Mouse (Mus musculus) liver, embryonic 12.5 days (tissue): ENCODE data around the gene Ccdc141. TPM values are rescaled to one million over a fixed set of nuclear protein-coding genes. Genes with fewer than 3 reads are reported as not detected.

ENCODE experiments used
- ATAC-seq: fragments of 200-750 bp; cut with Nextera tagmentation; 2 replicates; pipeline ENCODE4 v1.8.0; 2017; ENCODE audit warnings: moderate number of reproducible peaks, mild to moderate bottlenecking, moderate library complexity
- H3K27ac ChIP-seq: fragments of 300-500 bp; sonication (generic); 2 replicates; pipeline ENCODE4 v1.5.1; 2016; ENCODE audit warnings: mild to moderate bottlenecking
- H3K27me3 ChIP-seq: fragments of 300-500 bp; sonication (generic); replicated peaks from 2 replicates; pipeline ENCODE4 v1.6.1; 2016; ENCODE audit warnings: mild to moderate bottlenecking, moderate library complexity
- H3K36me3 ChIP-seq: fragments of 300-500 bp; sonication (generic); 2 replicates; pipeline ENCODE4 v1.6.1; 2016; ENCODE audit warnings: mild to moderate bottlenecking, moderate library complexity
- H3K4me1 ChIP-seq: fragments of 300-500 bp; sonication (generic); 2 replicates; pipeline ENCODE4 v1.6.1; 2016
- H3K4me2 ChIP-seq: fragments of 300-500 bp; sonication (generic); 2 replicates; pipeline ENCODE4 v1.6.1; 2016; ENCODE audit warnings: mild to moderate bottlenecking, moderate library complexity
- H3K4me3 ChIP-seq: fragments of 300-500 bp; sonication (generic); 2 replicates; pipeline ENCODE4 v1.5.1; 2016; ENCODE audit warnings: mild to moderate bottlenecking, moderate library complexity
- H3K9ac ChIP-seq: fragments of 300-500 bp; sonication (generic); 2 replicates; pipeline ENCODE4 v1.6.1; 2016; ENCODE audit warnings: mild to moderate bottlenecking, moderate library complexity
- H3K9me3 ChIP-seq: fragments of 300-500 bp; sonication (generic); replicated peaks from 2 replicates; pipeline ENCODE4 v1.6.1; 2016; ENCODE audit warnings: mild to moderate bottlenecking, moderate library complexity
- WGBS: fragments of 180-500 bp; shearing (Covaris S2); methylation state at CpG from one replicate; pipeline ENCODE4 v1.1.7; 2016; ENCODE audit not compliant: insufficient replicate concordance; 5-methylcytosine and 5-hydroxymethylcytosine counted together
- polyA plus RNA-seq: library from polyadenylated mRNA; unstranded; fragments of >200 nt; fragmentation: Nextera tagmentation; extraction: Ambion mirVana; gene quantifications from 2 replicates; pipeline ENCODE4 v1.2.1, GENCODE M21; 2016

Ccdc141 gene
- polyA plus RNA-seq = 1.9 and 2.9 TPM in 2 replicates

DNA sequence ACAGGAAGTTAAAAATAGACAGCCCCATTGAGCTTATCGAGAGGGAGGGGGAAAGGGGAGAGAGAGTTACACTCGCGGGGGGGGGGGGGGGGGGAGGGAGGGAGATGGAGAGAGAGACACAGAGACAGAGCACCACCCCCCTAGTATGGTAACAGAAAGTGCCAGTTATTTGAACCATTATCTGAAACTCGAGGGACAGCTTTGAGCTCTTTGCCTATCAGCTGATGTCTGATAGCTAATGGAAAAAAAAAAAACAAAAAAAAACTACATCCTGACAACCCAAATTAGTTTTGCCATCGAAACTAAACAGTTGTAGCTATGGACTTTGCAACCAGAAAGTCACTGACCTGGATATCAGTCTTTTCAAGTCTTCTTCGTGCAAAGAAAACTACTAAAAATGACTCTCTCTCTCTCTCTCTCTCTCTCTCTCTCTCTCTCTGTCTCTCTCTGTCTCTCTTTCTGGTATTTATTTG lies at the start of gene Ccdc141:
Gene Ccdc141, minus strand, starts transcription at position 4 of the 473 bp plus-strand sequence.
- no peak; the same call in 1 of the 2 replicates for ATAC-seq
- Histone ChIP-seq H3K27ac (no peak within 1 kb of the TSS), H3K36me3 (no peaks in the 10 kb centered on the region), H3K4me1 (peaks cover 33% of the 10 kb centered on the region), H3K9me3 (no peaks in the 10 kb centered on the region), H3K9ac (peak within 1 kb of the TSS; percentile 61), H3K27me3 (peaks cover 9% of the 10 kb centered on the region; the same call in 1 of the 2 replicates), H3K4me3 (peak within 1 kb of the TSS; percentile 59), H3K4me2 (peak within 1 kb of the TSS; percentile 83)
- 8% methylated on average over 4 of the region's 6 CpGs for WGBS

DNA sequence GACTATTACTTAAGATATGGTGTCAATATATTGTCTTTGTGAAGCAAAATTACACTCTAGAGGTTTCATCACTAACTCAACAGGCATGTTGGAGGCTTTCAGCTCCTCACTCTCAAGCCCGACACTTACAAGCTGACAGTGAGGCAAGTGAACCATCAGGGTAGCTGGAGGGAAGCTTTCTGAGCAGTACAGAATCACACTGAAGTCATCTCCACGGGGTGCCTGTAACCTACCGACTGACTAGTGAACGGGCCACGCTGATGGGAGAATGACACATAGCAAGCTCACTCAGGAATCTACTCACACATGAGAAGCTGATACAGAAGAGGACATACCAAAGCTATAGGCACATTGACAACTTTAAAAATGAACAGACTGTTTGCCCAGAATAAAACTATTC lies 42.4 kb upstream of the Ccdc141 start:
- H3K9ac ChIP-seq = no peak overlapping the region
- H3K9me3 ChIP-seq = no peaks in the 10 kb centered on the region
- no peak for ATAC-seq
- no peaks in the 10 kb centered on the region for H3K4me1 ChIP-seq
- no peak overlapping the region for H3K27ac ChIP-seq
- no peak overlapping the region for H3K4me3 ChIP-seq
- no peaks in the 10 kb centered on the region for H3K27me3 ChIP-seq
- H3K4me2 ChIP-seq = no peak overlapping the region
- no peaks in the 10 kb centered on the region for H3K36me3 ChIP-seq
- 67% methylated on average over 5 of the region's 5 CpGs for WGBS

GRCm38 (mm10) chr2:77206951-77207350 lies 36.5 kb upstream of the Ccdc141 start:
- H3K9ac ChIP-seq = no peak overlapping the region
- ATAC-seq = no peak
- no peak overlapping the region for H3K4me2 ChIP-seq
- H3K27me3 ChIP-seq = no peaks in the 10 kb centered on the region
- no peaks in the 10 kb centered on the region for H3K36me3 ChIP-seq
- H3K27ac ChIP-seq = no peak overlapping the region
- no peak overlapping the region for H3K4me3 ChIP-seq
- 76% methylated on average over 3 of the region's 3 CpGs for WGBS
- H3K4me1 ChIP-seq = no peaks in the 10 kb centered on the region
- no peaks in the 10 kb centered on the region for H3K9me3 ChIP-seq

DNA sequence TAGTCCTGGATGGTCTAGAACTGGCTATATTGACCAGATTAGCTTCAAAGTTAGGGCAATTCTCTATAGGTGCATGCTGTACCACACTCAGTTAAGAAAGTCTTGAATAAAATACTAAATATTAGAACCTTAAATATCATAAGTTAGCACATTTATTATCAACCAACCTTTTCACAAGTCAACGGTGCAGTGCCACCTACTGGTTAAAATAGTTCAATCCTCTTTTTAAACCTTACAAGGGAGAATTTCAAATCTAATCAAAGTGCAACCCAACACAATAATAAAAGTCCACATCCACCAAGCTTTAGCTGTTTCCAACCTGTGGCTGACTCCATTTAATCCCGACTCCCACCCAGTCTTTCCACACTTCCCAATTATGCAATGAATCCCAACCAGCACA lies 33.5 kb upstream of the Ccdc141 start:
- ATAC-seq = no peak
- WGBS = 34% methylated on average over 2 of the region's 2 CpGs
- H3K4me2 ChIP-seq = no peak overlapping the region
- H3K36me3 ChIP-seq = no peaks in the 10 kb centered on the region
- H3K4me1 ChIP-seq = peaks cover 13% of the 10 kb centered on the region
- H3K9me3 ChIP-seq = no peaks in the 10 kb centered on the region
- H3K27me3 ChIP-seq = no peaks in the 10 kb centered on the region
- H3K27ac ChIP-seq = no peak overlapping the region
- H3K4me3 ChIP-seq = no peak overlapping the region
- no peak overlapping the region for H3K9ac ChIP-seq

GRCm38 (mm10) chr2:77201900-77202299 lies 31.5 kb upstream of the Ccdc141 start:
- Histone ChIP-seq H3K4me1 (peaks cover 13% of the 10 kb centered on the region), H3K27me3 (no peaks in the 10 kb centered on the region), H3K4me2 (no peak overlapping the region), H3K27ac (no peak overlapping the region), H3K4me3 (no peak overlapping the region), H3K9ac (no peak overlapping the region), H3K36me3 (no peaks in the 10 kb centered on the region), H3K9me3 (no peaks in the 10 kb centered on the region)
- no peak for ATAC-seq
- 88% methylated on average over 1 of the region's 1 CpGs for WGBS

DNA sequence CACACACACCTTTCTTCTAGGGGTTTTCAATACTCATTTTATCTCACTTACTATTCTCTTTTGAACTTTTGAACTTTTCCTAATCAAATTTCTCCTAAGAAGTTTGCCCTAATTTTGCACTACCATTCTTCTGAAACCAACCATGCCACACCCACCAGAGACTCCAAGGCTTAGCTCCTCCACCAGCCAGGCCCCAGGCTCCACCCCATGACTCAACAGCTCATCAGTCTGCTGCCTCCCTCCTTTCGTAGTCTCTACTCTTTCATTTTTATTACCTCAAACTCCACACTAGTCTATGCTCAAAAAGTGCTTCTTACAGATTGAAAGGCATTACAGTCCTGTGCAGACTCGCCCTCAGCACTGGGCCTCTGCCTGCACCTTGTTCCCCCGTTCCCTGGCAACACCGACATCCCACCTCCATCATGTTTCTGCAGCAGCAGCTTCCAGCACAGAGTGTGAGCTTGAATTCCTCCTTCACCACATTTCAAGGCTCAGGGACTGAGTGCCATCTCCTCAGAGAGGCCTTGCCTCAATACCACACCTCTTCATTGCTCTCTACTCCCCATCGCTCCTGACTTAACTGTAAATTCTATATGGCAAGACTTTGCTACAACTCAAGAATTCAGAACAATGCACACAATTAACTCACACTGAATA lies 30.6 kb upstream of the Ccdc141 start:
- H3K4me3 ChIP-seq = peak overlapping the region; percentile 8; the same call in 1 of the 2 replicates
- no peak overlapping the region for H3K9ac ChIP-seq
- H3K27me3 ChIP-seq = no peaks in the 10 kb centered on the region
- H3K27ac ChIP-seq = peak overlapping the region; percentile 46; the same call in 1 of the 2 replicates
- no peaks in the 10 kb centered on the region for H3K36me3 ChIP-seq
- WGBS = 71% methylated on average over 5 of the region's 5 CpGs
- peak overlapping the region; percentile 32 for H3K4me2 ChIP-seq
- peak; percentile 91 for ATAC-seq
- H3K4me1 ChIP-seq = peaks cover 13% of the 10 kb centered on the region
- no peaks in the 10 kb centered on the region for H3K9me3 ChIP-seq

GRCm38 (mm10) chr2:77200379-77200778 lies 29.9 kb upstream of the Ccdc141 start:
- Histone ChIP-seq H3K27ac (no peak overlapping the region), H3K27me3 (no peaks in the 10 kb centered on the region), H3K4me2 (no peak overlapping the region), H3K9me3 (no peaks in the 10 kb centered on the region), H3K4me1 (peaks cover 13% of the 10 kb centered on the region), H3K4me3 (no peak overlapping the region), H3K36me3 (no peaks in the 10 kb centered on the region), H3K9ac (no peak overlapping the region)
- no peak for ATAC-seq
- 76% methylated on average over 4 of the region's 4 CpGs for WGBS

DNA sequence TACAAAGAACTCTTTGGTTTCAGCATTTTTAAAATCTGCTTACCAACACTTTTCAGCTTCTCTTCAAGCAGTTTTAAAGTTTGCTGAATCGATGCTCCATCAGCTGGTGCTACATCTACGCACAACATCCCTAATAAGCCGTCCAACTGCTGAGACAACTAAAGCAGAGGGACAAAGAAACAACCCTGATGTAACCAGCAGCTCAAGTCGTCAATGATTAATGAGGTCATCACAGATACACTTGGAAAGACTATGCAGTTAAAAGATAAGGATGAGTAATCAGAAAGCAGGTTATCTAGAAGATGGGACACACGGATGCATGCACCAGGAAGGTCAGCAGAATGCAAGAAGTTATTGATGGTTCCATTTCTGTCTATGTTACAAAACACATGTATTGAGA lies 27.8 kb upstream of the Ccdc141 start:
- Histone ChIP-seq H3K4me1 (peaks cover 13% of the 10 kb centered on the region), H3K36me3 (no peaks in the 10 kb centered on the region), H3K27ac (no peak overlapping the region), H3K4me2 (no peak overlapping the region), H3K9ac (no peak overlapping the region), H3K4me3 (no peak overlapping the region), H3K9me3 (no peaks in the 10 kb centered on the region), H3K27me3 (no peaks in the 10 kb centered on the region)
- 60% methylated on average over 5 of the region's 5 CpGs for WGBS
- ATAC-seq = no peak

DNA sequence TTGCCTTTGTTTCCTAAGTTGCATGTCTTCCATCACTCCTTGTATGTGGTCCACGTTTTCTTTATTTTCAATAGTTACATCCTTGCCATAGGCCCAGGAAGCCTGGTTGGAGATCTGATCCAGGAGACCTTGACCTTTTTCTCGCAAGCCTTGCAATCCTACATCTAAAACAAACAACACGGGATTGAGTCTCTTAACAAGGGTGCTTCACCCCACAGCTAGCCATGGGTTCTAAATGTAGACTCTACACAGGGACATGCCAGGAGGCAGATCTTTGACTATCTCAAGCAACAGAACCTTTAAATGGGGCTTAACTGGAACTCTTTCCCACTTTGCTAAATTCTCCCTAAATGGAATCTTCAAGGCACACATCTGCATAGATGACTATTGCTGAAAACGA lies 26.4 kb upstream of the Ccdc141 start:
- Histone ChIP-seq H3K4me3 (no peak overlapping the region), H3K4me1 (peaks cover 13% of the 10 kb centered on the region), H3K9ac (no peak overlapping the region), H3K27ac (no peak overlapping the region), H3K9me3 (no peaks in the 10 kb centered on the region), H3K27me3 (no peaks in the 10 kb centered on the region), H3K4me2 (no peak overlapping the region), H3K36me3 (no peaks in the 10 kb centered on the region)
- no peak for ATAC-seq
- WGBS = 64% methylated on average over 4 of the region's 4 CpGs

- H3K4me3 ChIP-seq = no peak overlapping the region
- ATAC-seq = no peak
- no peak overlapping the region for H3K27ac ChIP-seq
- H3K4me2 ChIP-seq = no peak overlapping the region
- H3K9ac ChIP-seq = no peak overlapping the region
- no peaks in the 10 kb centered on the region for H3K36me3 ChIP-seq
- no peaks in the 10 kb centered on the region for H3K4me1 ChIP-seq
- WGBS = 73% methylated on average over 5 of the region's 5 CpGs
- H3K27me3 ChIP-seq = no peaks in the 10 kb centered on the region
- H3K9me3 ChIP-seq = no peaks in the 10 kb centered on the region
Observed at GRCm38 (mm10) chr2:77195056-77195455, 24.6 kb upstream of the Ccdc141 start.

- Histone ChIP-seq H3K4me2 (no peak overlapping the region), H3K27ac (no peak overlapping the region), H3K4me1 (no peaks in the 10 kb centered on the region), H3K4me3 (no peak overlapping the region), H3K9ac (no peak overlapping the region), H3K27me3 (no peaks in the 10 kb centered on the region), H3K36me3 (no peaks in the 10 kb centered on the region), H3K9me3 (no peaks in the 10 kb centered on the region)
- ATAC-seq = no peak
- 76% methylated on average over 3 of the region's 3 CpGs for WGBS
Observed at GRCm38 (mm10) chr2:77191811-77192210, 21.4 kb upstream of the Ccdc141 start.

- no peak overlapping the region for H3K4me2 ChIP-seq
- H3K4me3 ChIP-seq = no peak overlapping the region
- H3K27ac ChIP-seq = no peak overlapping the region
- no peaks in the 10 kb centered on the region for H3K4me1 ChIP-seq
- H3K36me3 ChIP-seq = no peaks in the 10 kb centered on the region
- H3K9ac ChIP-seq = no peak overlapping the region
- no peaks in the 10 kb centered on the region for H3K27me3 ChIP-seq
- no peaks in the 10 kb centered on the region for H3K9me3 ChIP-seq
- ATAC-seq = no peak
- WGBS = 80% methylated on average over 7 of the region's 7 CpGs
Observed at GRCm38 (mm10) chr2:77190891-77191290, 20.5 kb upstream of the Ccdc141 start.

- WGBS = 78% methylated on average over 3 of the region's 3 CpGs
- no peak for ATAC-seq
- Histone ChIP-seq H3K9me3 (no peaks in the 10 kb centered on the region), H3K4me1 (no peaks in the 10 kb centered on the region), H3K27me3 (no peaks in the 10 kb centered on the region), H3K9ac (no peak overlapping the region), H3K4me3 (no peak overlapping the region), H3K27ac (no peak overlapping the region), H3K36me3 (no peaks in the 10 kb centered on the region), H3K4me2 (no peak overlapping the region)
Observed at GRCm38 (mm10) chr2:77190301-77190700, 19.9 kb upstream of the Ccdc141 start.
